Mouse (Mus musculus): ENCODE data around the gene Gm11562. TPM values are rescaled to one million over a fixed set of nuclear protein-coding genes. Genes with fewer than 3 reads are reported as not detected.

The Gm11562 gene
- not detected for total RNA-seq (2023)

DNA sequence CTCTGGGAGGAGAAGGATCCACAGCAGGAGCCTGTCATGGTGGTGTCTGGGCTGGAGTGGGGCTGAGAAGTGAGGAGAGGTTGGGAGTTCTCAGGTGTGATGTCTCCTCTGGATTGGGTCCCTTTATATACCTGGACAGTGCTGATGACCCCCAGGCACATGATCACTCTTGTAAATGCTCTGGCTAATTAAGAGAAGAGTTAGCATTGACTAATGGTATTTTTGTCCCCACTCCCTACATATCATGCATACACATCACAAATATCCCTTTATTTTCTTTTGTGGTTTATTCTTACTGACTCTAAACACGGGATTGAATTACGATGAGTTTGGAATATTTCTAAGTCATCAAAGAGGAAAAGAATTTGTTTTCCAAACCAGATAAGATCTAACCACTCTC is at the start of gene Gm11562:
Gene Gm11562 (minus strand): TSS at position 101 of the 400 bp plus-strand sequence.

DNA sequence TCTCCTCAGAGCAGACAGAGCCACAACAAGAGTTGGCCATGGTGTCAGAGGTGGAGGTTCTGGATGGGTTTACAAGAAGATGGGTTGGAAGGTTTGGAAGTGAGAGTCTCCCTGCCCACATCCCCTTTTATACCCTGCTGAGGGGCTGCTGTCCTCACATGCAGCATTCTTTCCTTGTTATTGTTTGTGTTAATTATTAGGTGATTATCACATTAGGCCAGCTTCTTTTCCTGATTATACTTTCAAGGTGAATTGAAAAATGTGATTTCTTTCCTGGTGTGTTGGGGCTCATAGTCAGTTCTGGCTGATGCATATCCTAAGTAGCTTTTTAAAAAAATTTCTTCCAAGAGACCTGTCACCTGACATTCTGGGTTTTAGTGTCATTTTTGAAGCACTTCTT is 45.6 kb upstream of the Gm11562 start, which contains the start of gene Krtap4-6:
Gene Krtap4-6 (minus strand): TSS at position 101 of the 400 bp plus-strand sequence.

GRCm38 (mm10) chr11:99658467-99659010 is 38.3 kb upstream of the Gm11562 start, which contains the start of gene Gm11563:
Gene Gm11563, minus strand, starts transcription at chr11:99658960.

GRCm38 (mm10) chr11:99650136-99650535 is 29.9 kb upstream of the Gm11562 start, which contains the start of gene Gm11555:
Gene Gm11555, minus strand, starts transcription at chr11:99650236.

DNA sequence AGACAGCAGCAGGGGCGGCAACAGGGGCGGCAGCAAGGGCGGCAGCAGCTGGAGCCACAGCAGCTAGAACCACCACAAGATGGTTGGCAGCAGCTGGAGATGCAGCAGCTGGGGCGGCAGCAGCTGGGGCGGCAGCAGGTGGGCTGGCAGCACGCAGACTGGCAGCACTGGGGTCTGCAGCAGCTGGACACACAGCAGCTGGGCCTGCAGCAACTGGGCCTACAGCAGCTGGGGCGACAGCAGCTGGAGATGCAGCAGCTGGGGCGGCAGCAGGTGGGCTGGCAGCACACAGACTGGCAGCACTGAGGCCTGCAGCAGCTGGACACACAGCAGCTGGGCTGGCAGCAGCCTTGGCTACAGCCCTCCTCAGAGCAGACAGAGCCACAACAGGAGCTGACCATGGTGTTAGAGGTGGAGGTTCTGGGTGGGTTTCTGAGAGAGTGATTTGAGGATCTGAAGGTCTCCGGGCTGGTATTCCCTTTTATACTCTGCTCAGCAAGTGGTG is 23.5 kb upstream of the Gm11562 start, which contains the start of gene Krtap4-7:
Gene Krtap4-7 (minus strand): TSS at position 455 of the 505 bp plus-strand sequence.

DNA sequence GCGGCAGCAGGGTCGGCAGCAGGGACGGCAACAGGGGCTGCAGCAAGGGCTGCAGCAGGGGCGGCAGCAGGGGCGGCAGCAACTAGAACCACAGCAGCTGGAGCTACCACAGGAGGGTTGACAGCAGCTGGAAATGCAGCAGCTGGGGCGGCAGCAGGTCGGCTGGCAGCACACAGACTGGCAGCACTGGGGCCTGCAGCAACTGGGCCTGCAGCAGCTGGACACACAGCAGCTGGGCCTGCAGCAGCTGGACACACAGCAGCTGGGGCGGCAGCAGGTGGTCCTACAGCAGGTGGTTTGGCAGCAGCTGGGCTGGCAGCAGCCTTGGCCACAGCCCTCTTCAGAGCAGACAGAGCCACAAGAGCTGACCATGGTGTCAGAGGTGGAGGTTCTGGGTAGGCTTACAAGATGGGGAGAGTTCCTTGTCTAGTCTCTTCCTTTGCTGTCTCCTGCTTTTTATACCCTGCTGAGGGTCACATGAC is 14.5 kb upstream of the Gm11562 start, which contains the start of gene Krtap4-2:
Gene Krtap4-2 (minus strand): TSS at position 432 of the 482 bp plus-strand sequence.

DNA sequence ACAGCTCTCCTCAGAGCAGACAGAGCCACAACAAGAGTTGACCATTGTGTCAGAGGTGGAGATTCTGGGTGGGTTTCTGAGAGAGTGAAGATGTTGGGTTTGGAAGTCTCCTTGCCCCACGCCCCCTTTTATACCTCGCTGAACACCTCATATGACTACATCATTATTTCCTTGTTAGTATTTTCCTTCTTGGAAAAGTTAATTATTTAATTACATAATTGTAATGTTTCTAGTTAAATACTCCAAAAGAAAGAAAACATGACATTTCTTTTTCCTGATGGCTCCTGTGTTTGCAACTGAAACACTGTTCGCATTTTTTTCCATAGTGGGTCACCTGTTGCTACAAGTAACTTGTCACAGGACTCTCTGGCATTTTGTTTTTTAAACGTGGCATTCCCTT is 7.9 kb upstream of the Gm11562 start, which contains the start of gene Krtap4-1:
Gene Krtap4-1 (minus strand): TSS at position 101 of the 400 bp plus-strand sequence.

GRCm38 (mm10) chr11:99614796-99615363 is 5.4 kb downstream of the Gm11562 start, which contains the start of gene Krtap2-4:
Gene Krtap2-4, minus strand, starts transcription at chr11:99614846.

DNA sequence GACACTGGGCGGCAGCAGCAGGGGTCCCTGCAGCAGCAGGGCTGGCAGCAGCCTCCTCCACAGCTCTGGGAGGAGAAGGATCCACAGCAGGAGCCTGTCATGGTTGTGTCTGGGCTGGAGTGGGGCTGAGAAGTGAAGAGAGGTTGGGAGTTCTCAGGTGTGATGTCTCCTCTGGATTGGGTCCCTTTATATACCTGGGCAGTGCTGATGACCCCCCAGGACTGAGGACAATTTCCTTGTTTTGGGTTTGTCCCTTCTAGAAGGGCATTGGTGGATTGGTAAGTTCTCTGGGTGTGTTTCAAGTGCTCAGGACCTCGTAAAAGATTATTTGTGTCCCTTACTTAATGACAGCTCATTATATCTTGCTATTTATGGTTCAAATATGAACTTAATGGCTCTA is 10.1 kb downstream of the Gm11562 start, which contains the start of gene Gm11937:
Gene Gm11937 (minus strand): TSS at position 101 of the 400 bp plus-strand sequence.

DNA sequence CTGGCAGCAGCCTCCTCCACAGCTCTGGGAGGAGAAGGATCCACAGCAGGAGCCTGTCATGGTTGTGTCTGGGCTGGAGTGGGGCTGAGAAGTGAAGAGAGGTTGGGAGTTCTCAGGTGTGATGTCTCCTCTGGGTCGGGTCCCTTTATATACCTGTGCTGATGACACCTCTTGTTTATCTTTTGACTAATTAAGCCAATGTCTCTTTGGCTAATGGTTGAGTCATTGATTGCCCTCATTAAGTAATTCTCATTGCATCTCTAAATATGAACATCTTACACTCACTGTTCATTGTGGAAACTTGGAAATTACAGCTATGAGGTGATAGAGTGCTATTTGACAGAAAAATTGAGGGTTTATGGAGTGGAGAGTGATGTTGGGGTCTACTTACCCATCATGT is 17.0 kb downstream of the Gm11562 start, which contains the start of gene Gm11938:
Gene Gm11938 (minus strand): TSS at position 101 of the 400 bp plus-strand sequence.

DNA sequence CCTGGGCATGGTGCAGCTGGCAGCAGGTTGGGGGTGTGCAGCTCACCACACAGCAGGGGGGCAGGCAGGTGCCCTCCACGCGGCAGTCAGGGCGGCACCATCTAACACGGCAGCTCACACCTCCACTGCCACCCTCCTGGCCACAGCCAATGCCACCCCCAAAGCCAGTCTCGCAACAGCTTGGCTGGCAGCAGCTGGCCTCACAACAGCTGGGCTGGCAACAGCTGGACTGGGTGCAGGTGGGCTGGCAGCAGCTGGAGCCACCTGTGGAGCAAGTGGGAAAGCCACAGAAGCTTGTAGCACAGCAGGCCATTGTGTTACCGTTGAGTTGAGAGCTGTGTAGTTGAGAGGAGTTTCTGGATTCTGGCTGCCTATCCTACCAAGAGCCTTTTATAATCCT is 22.5 kb downstream of the Gm11562 start, which contains the start of gene Krtap9-3:
Gene Krtap9-3 (minus strand): TSS at position 364 of the 400 bp plus-strand sequence.

DNA sequence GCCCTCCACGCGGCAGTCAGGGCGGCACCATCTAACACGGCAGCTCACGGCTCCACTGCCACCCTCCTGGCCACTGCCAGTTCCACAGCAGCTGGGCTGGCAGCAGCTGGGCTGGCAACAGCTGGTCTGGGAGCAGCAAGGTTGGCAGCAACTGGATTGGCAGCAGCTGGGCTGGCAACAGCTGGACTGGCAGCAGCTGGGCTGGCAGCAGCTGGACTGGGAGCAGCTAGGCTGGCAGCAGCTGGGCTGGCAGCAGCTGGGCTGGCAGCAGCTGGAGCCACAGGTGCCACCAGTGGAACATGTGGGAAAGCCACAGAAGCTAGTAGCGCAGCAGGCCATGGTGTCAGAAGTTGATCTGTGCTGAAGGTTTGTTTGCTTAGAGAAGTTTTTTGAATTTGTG is 29.3 kb downstream of the Gm11562 start, which contains the start of gene Krtap1-3:
Gene Krtap1-3 (minus strand): TSS at position 359 of the 400 bp plus-strand sequence.

DNA sequence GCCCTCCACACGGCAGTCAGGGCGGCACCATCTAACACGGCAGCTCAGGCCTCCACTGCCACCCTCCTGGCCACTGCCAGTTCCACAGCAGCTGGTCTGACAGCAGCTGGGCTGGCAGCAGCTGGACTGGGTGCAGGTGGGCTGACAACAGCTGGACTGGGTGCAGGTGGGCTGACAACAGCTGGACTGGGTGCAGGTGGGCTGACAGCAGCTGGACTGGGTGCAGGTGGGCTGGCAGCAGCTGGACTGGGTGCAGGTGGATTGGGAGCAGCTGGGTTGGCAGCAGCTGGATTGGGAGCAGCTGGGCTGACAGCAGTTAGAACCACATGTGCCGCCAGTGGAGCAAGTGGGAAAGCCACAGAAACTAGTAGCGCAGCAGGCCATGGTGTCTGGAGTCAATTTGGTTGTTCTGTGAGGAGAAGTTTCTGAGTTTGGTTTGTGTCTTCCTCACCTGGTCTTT is 37.0 kb downstream of the Gm11562 start, which contains the start of gene Krtap1-4:
Gene Krtap1-4 (minus strand): TSS at position 410 of the 460 bp plus-strand sequence.

GRCm38 (mm10) chr11:99580636-99581035 is 39.6 kb downstream of the Gm11562 start, which contains the start of gene Krtap1-5:
Gene Krtap1-5, minus strand, starts transcription at chr11:99581016.

Other genes with a start within 250 kb of the Gm11562 start
- gene Krt28, start 245.5 kb downstream of the Gm11562 start, total RNA-seq (2023): not detected
- gene Krt10, start 231.1 kb downstream of the Gm11562 start, total RNA-seq (2023): 1 to 10 TPM; 4.7 to 5.7 TPM
- gene Krt12, start 198.2 kb downstream of the Gm11562 start, total RNA-seq (2023): not detected
- not detected for gene Krt20, start 182.3 kb downstream of the Gm11562 start, total RNA-seq (2023)
- gene Krt23, start 127.3 kb downstream of the Gm11562 start, total RNA-seq (2023): not detected
- gene Krt39, start 99.1 kb downstream of the Gm11562 start, total RNA-seq (2023): not detected
- not detected for gene Krt40, start 77.3 kb downstream of the Gm11562 start, total RNA-seq (2023)
- gene Krtap3-3, start 69.6 kb downstream of the Gm11562 start, total RNA-seq (2023): not detected
- not detected for gene Krtap3-2, start 63.6 kb downstream of the Gm11562 start, total RNA-seq (2023)
- not detected for gene Gm11939, start 61.0 kb downstream of the Gm11562 start, total RNA-seq (2023)
- not detected for gene Krtap3-1, start 53.8 kb downstream of the Gm11562 start, total RNA-seq (2023)
- not detected for gene Krtap1-5, start 39.4 kb downstream of the Gm11562 start, total RNA-seq (2023)
- not detected for gene Krtap1-4, start 36.8 kb downstream of the Gm11562 start, total RNA-seq (2023)
- not detected for gene Krtap1-3, start 29.1 kb downstream of the Gm11562 start, total RNA-seq (2023)
- gene Krtap9-3, start 22.3 kb downstream of the Gm11562 start, total RNA-seq (2023): not detected
- not detected for gene Gm11938, start 17.1 kb downstream of the Gm11562 start, total RNA-seq (2023)
- not detected for gene Gm11937, start 10.2 kb downstream of the Gm11562 start, total RNA-seq (2023)
- not detected for gene Krtap2-4, start 5.6 kb downstream of the Gm11562 start, total RNA-seq (2023)
- gene Krtap4-1, start 7.8 kb upstream of the Gm11562 start, total RNA-seq (2023): not detected
- gene Krtap4-2, start 14.6 kb upstream of the Gm11562 start, total RNA-seq (2023): not detected
- gene Krtap4-7, start 23.7 kb upstream of the Gm11562 start, total RNA-seq (2023): not detected
- not detected for gene Gm11555, start 29.8 kb upstream of the Gm11562 start, total RNA-seq (2023)
- not detected for gene Gm11563, start 38.5 kb upstream of the Gm11562 start, total RNA-seq (2023)
- gene Krtap4-6, start 45.5 kb upstream of the Gm11562 start, total RNA-seq (2023): not detected
- not detected for gene Gm14190, start 70.3 kb upstream of the Gm11562 start, total RNA-seq (2023)
- gene Gm14180, start 113.9 kb upstream of the Gm11562 start, total RNA-seq (2023): not detected
- not detected for gene Gm11595, start 152.5 kb upstream of the Gm11562 start, total RNA-seq (2023)
- gene Krtap4-8, start 160.3 kb upstream of the Gm11562 start, total RNA-seq (2023): not detected
- not detected for gene Krtap4-9, start 164.8 kb upstream of the Gm11562 start, total RNA-seq (2023)
- gene Gm11596, start 173.0 kb upstream of the Gm11562 start, total RNA-seq (2023): not detected
- not detected for gene Gm11569, start 178.5 kb upstream of the Gm11562 start, total RNA-seq (2023)
- not detected for gene Gm11554, start 184.0 kb upstream of the Gm11562 start, total RNA-seq (2023)
- gene Krtap4-13, start 189.5 kb upstream of the Gm11562 start, total RNA-seq (2023): not detected
- not detected for gene Gm11564, start 195.2 kb upstream of the Gm11562 start, total RNA-seq (2023)
- gene 2300003K06Rik, start 217.6 kb upstream of the Gm11562 start, total RNA-seq (2023): not detected
- not detected for gene Krtap4-16, start 231.2 kb upstream of the Gm11562 start, total RNA-seq (2023)
- not detected for gene Gm11568, start 237.5 kb upstream of the Gm11562 start, total RNA-seq (2023)
- gene Gm11559, start 244.0 kb upstream of the Gm11562 start, total RNA-seq (2023): not detected